ENCODE assay signal across 7 mouse cellular contexts in the genomic region with DNA sequence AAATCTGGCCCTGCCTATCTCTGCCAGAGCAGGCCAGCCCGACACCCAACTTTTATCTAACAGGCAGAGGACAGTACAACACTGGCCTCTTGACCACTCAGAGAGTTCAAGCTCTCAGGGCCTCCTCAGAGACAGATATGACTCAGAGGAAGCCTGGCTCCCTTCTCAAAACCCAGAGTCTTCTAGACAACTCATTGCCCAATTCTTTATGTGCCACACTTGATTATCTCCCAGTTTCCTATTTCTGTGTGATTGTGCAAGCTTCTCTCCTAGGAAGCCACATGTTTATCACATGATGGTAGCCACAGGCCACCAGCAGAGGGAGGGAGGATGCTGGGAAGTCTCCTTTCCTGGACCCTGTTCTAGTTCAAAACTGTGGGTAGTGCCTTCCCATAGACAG. TPM values are rescaled to one million over a fixed set of nuclear protein-coding genes. Genes with fewer than 3 reads are reported as not detected.
DNase-seq lines count a peak whose midpoint lies in the region; ATAC-seq and TF ChIP-seq lines count a peak whose summit lies in the region.

No protein-coding gene starts in this region.

- peak; percentile 83 for ATAC-seq in Patski
- ATAC-seq in monocyte, adult 5-6 weeks (replicated peaks; ENCODE audit: insufficient number of reproducible peaks, low FRiP score, low TSS enrichment, poor library complexity, severe bottlenecking): peak; percentile 80

- POLR2A ChIA-PET in Patski (lab: Charles Lee): interaction anchor here (0.7 to 2.2 kb wide), 5 partner anchors 25 to 1180 kb away, joined by 3 to 6 read pairs (median 3); a partner anchor contains a TSS

- no peaks in the 10 kb centered on the region for H3K27me3 ChIP-seq in Patski

- CTCF ChIA-PET in Patski (lab: Charles Lee): interaction anchor here (1.2 to 3.2 kb wide), 6 partner anchors 9 to 61 kb away, joined by 3 to 15 read pairs (median 4); no protein-coding TSS in a partner anchor

- H3K4me3 ChIP-seq in layer of hippocampus, adult 2 months: no peak overlapping the region

- intact Hi-C loops in heart, postnatal 36 days (cut with DNase I): no loop called here

- in situ Hi-C loops in Patski (cut with MboI; ENCODE audit: low pct_unique_long_range_greater_than_20kb): loop anchor here (5.0 to 10.0 kb wide), 2 partner anchors 35 to 57 kb away; a partner anchor contains a TSS

- no peak overlapping the region; the same call in 1 of the 2 replicates for H3K27ac ChIP-seq in layer of hippocampus, adult 2 months

- peak; percentile 27 for TF ChIP-seq CTCF in layer of hippocampus, adult 2 months (conservative IDR thresholded peaks at IDR 0.05)
- TF ChIP-seq CTCF in Patski (IDR thresholded peaks at IDR 0.05): peak; percentile 44

- DNase-seq in layer of hippocampus, adult 2 months (ENCODE audit: low spot score in 2 of 2): no peak
- DNase-seq in layer of hippocampus, adult 8-10 months (ENCODE audit: low spot score in 2 of 2): no peak
- peak; percentile 95 for DNase-seq in Patski (ENCODE audit: low read depth, low spot score)
- DNase-seq in heart, postnatal 36 days: peak; percentile 13 to 14
- no peak for DNase-seq in frontal cortex, postnatal 36 days (ENCODE audit: low spot score in 2 of 2)
- DNase-seq in embryo, embryonic 10 days (ENCODE audit: low spot score): no peak

RNA-seq across cellular contexts. Expression of a gene that starts 34.8 kb away (rescaled TPM):
- total RNA-seq in layer of hippocampus, adult 2 months (2021): 100 to 1,000 TPM; 528 to 537 TPM
- total RNA-seq in layer of hippocampus, adult 8-10 months (2022): 100 to 1,000 TPM; 464 to 480 (median 470) TPM
- 136 TPM for polyA plus RNA-seq in Patski (2021)
- 10 to 100 TPM; 25.8 TPM for total RNA-seq in heart, postnatal 36 days (2021)
- 129 to 139 TPM (median 130 TPM) in 3 replicates for total RNA-seq in monocyte, adult 5-6 weeks (2017)

Comparison
In these comparisons a context has a peak if more than half of its experiments do, and no peak if none do; other contexts are left out.
1. DNase-seq: peak in Patski (single experiment) and heart, postnatal 36 days (2 of 2); none in layer of hippocampus, adult 2 months (0 of 2), layer of hippocampus, adult 8-10 months (0 of 2), frontal cortex, postnatal 36 days (0 of 2) and embryo, embryonic 10 days (single experiment).